In genomic region chr11:117385331-117386103, GRCm38 (mm10) we compare ENCODE assay signal across 8 mouse cellular contexts.
DNase-seq lines count a peak whose midpoint lies in the region; ATAC-seq lines count a peak whose summit lies in the region.

No protein-coding gene starts in this region.

- H3K9ac ChIP-seq in heart, embryonic 14.5 days (ENCODE audit: low read length), result no peak overlapping the region
- no peak overlapping the region for H3K9ac ChIP-seq in liver, embryonic 15.5 days
- no peak overlapping the region for H3K9ac ChIP-seq in liver, embryonic 12.5 days
- no peak overlapping the region for H3K9ac ChIP-seq in forebrain, embryonic 16.5 days (replicated peaks; ENCODE audit: low read depth, low read length)
- no peak overlapping the region for H3K9ac ChIP-seq in neural tube, embryonic 15.5 days (replicated peaks)

- WGBS in heart, embryonic 14.5 days, result 53% methylated on average over 15 of the region's 15 CpGs
- 53% methylated on average over 15 of the region's 15 CpGs for WGBS in liver, embryonic 15.5 days (ENCODE audit: insufficient replicate concordance)
- WGBS in liver, embryonic 12.5 days (ENCODE audit: insufficient replicate concordance), result 55% methylated on average over 15 of the region's 15 CpGs
- 22% methylated on average over 15 of the region's 15 CpGs for WGBS in forebrain, embryonic 16.5 days
- 29% methylated on average over 15 of the region's 15 CpGs for WGBS in neural tube, embryonic 15.5 days

- H3K9me3 ChIP-seq in heart, embryonic 14.5 days (ENCODE audit: control insufficient read depth, low read length), result no peaks in the 10 kb centered on the region
- H3K9me3 ChIP-seq in liver, embryonic 15.5 days (replicated peaks), result no peaks in the 10 kb centered on the region
- no peaks in the 10 kb centered on the region for H3K9me3 ChIP-seq in liver, embryonic 12.5 days (replicated peaks)
- no peaks in the 10 kb centered on the region for H3K9me3 ChIP-seq in forebrain, embryonic 16.5 days (ENCODE audit: control insufficient read depth, low read length)
- H3K9me3 ChIP-seq in neural tube, embryonic 15.5 days (replicated peaks), result no peaks in the 10 kb centered on the region

- no peak for ATAC-seq in heart, embryonic 14.5 days (ENCODE audit: insufficient number of reproducible peaks, insufficient read depth, low FRiP score, low read depth)
- no peak for ATAC-seq in liver, embryonic 15.5 days (ENCODE audit: insufficient read depth)
- no peak for ATAC-seq in liver, embryonic 12.5 days
- ATAC-seq in forebrain, embryonic 16.5 days, result no peak
- no peak for ATAC-seq in neural tube, embryonic 15.5 days (ENCODE audit: low FRiP score)

- H3K4me1 ChIP-seq in heart, embryonic 14.5 days (ENCODE audit: control insufficient read depth in 2 of 2, insufficient read depth in 2 of 2, low read length in 2 of 2), result peaks cover 15 to 21% of the 10 kb centered on the region in 2 experiments
- H3K4me1 ChIP-seq in liver, embryonic 15.5 days (replicated peaks), result peaks cover 8% of the 10 kb centered on the region; the same call in 1 of the 2 replicates
- H3K4me1 ChIP-seq in liver, embryonic 12.5 days, result peaks cover 9% of the 10 kb centered on the region; the same call in 1 of the 2 replicates
- peaks cover 18% of the 10 kb centered on the region for H3K4me1 ChIP-seq in forebrain, embryonic 16.5 days (replicated peaks; ENCODE audit: control insufficient read depth, insufficient read depth, low read length)
- H3K4me1 ChIP-seq in neural tube, embryonic 15.5 days, result peaks cover 27% of the 10 kb centered on the region

- H3K27me3 ChIP-seq in heart, embryonic 14.5 days (ENCODE audit: control insufficient read depth, insufficient read depth, low read length), result 0 out of 2 replicates have a peak, but pooled peaks cover 4% of the 10 kb centered on the region
- H3K27me3 ChIP-seq in liver, embryonic 15.5 days, result peaks cover 47% of the 10 kb centered on the region
- H3K27me3 ChIP-seq in liver, embryonic 12.5 days (replicated peaks), result peaks cover 78% of the 10 kb centered on the region
- peaks cover 2% of the 10 kb centered on the region; the same call in 1 of the 2 replicates for H3K27me3 ChIP-seq in forebrain, embryonic 16.5 days (replicated peaks; ENCODE audit: control insufficient read depth, insufficient read depth, low read length)
- H3K27me3 ChIP-seq in neural tube, embryonic 15.5 days (replicated peaks), result 0 out of 2 replicates have a peak, but pooled peaks cover 3% of the 10 kb centered on the region

- H3K27ac ChIP-seq in heart, embryonic 14.5 days (replicated peaks in 1 of 2; ENCODE audit: control insufficient read depth in 1 of 2, insufficient read depth in 1 of 2, low read depth in 2 of 2, low read length in 2 of 2), result no peak overlapping the region
- H3K27ac ChIP-seq in liver, embryonic 15.5 days (replicated peaks), result no peak overlapping the region
- no peak overlapping the region for H3K27ac ChIP-seq in liver, embryonic 12.5 days
- H3K27ac ChIP-seq in forebrain, embryonic 16.5 days (ENCODE audit: low read length), result no peak overlapping the region
- no peak overlapping the region for H3K27ac ChIP-seq in neural tube, embryonic 15.5 days (replicated peaks)

- H3K36me3 ChIP-seq in heart, embryonic 14.5 days (ENCODE audit: control insufficient read depth, insufficient read depth, low read length), result no peaks in the 10 kb centered on the region
- no peaks in the 10 kb centered on the region for H3K36me3 ChIP-seq in liver, embryonic 15.5 days (replicated peaks)
- H3K36me3 ChIP-seq in liver, embryonic 12.5 days, result no peaks in the 10 kb centered on the region
- H3K36me3 ChIP-seq in forebrain, embryonic 16.5 days (ENCODE audit: control insufficient read depth, insufficient read depth), result no peaks in the 10 kb centered on the region
- no peaks in the 10 kb centered on the region for H3K36me3 ChIP-seq in neural tube, embryonic 15.5 days

- peak overlapping the region; percentile 46 for H3K4me2 ChIP-seq in heart, embryonic 14.5 days (ENCODE audit: low read length)
- 0 out of 2 replicates have a peak overlapping the region, but pooled peaks have one; percentile 13 for H3K4me2 ChIP-seq in liver, embryonic 15.5 days
- H3K4me2 ChIP-seq in liver, embryonic 12.5 days, result no peak overlapping the region
- H3K4me2 ChIP-seq in forebrain, embryonic 16.5 days (ENCODE audit: low read length), result peak overlapping the region; percentile 39
- peak overlapping the region; percentile 35 for H3K4me2 ChIP-seq in neural tube, embryonic 15.5 days

- DNase-seq in heart, adult 11 months, result no peak
- DNase-seq in cerebellum, postnatal 14 days, result no peak
- DNase-seq in layer of hippocampus, adult 18-20 months (ENCODE audit: low spot score in 2 of 2), result no peak

- H3K4me3 ChIP-seq in heart, embryonic 14.5 days (ENCODE audit: control insufficient read depth in 1 of 2, insufficient read depth in 1 of 2, low read depth in 1 of 2, low read length in 2 of 2), result no peak overlapping the region; a peak in 1 of 4 replicates
- no peak overlapping the region for H3K4me3 ChIP-seq in liver, embryonic 15.5 days (replicated peaks)
- H3K4me3 ChIP-seq in liver, embryonic 12.5 days, result no peak overlapping the region
- H3K4me3 ChIP-seq in forebrain, embryonic 16.5 days (replicated peaks; ENCODE audit: low read length), result 0 out of 2 replicates have a peak overlapping the region, but pooled peaks have one; percentile 17
- H3K4me3 ChIP-seq in neural tube, embryonic 15.5 days (replicated peaks), result no peak overlapping the region
